Mouse (Mus musculus) cerebellum, adult 9-11 months (tissue): Measurements from ENCODE around the gene Eng.

ENCODE experiments used
- DNase-seq: peaks from one replicate; pipeline ENCODE4 v3.0.0; 2022

The Eng gene

GRCm38 (mm10) chr2:32624111-32624748 lies 22.2 kb upstream of the Eng start:
- peak; percentile 34 for DNase-seq

GRCm38 (mm10) chr2:32625212-32625872 lies 21.1 kb upstream of the Eng start:
- DNase-seq: peak; percentile 93

- peak; percentile 89 for DNase-seq
These were observed 20.3 kb upstream of the Eng start for GRCm38 (mm10) chr2:32625873-32626694.

- DNase-seq: peak; percentile 68
These were observed 18.9 kb upstream of the Eng start for GRCm38 (mm10) chr2:32627266-32628043.

- DNase-seq: peak; percentile 68
These were observed 18.3 kb upstream of the Eng start for GRCm38 (mm10) chr2:32628044-32628550.

GRCm38 (mm10) chr2:32628729-32629128 lies 17.7 kb upstream of the Eng start:
- DNase-seq: peak; percentile 80

- DNase-seq: peak; percentile 61
These were observed 17.0 kb upstream of the Eng start for GRCm38 (mm10) chr2:32629276-32629976.

GRCm38 (mm10) chr2:32630036-32630435 lies 16.4 kb upstream of the Eng start:
- peak; percentile 17 for DNase-seq

GRCm38 (mm10) chr2:32631046-32631445 lies 15.3 kb upstream of the Eng start:
- peak; percentile 51 for DNase-seq

- peak; percentile 82 for DNase-seq
These were observed 14.5 kb upstream of the Eng start for GRCm38 (mm10) chr2:32631737-32632394.

GRCm38 (mm10) chr2:32633660-32634059 lies 12.7 kb upstream of the Eng start:
- DNase-seq: peak; percentile 32

GRCm38 (mm10) chr2:32634277-32635105 lies 11.9 kb upstream of the Eng start:
- peak; percentile 28 for DNase-seq

- DNase-seq: no peak
These were observed 9.8 kb upstream of the Eng start for GRCm38 (mm10) chr2:32636617-32637016.

- no peak for DNase-seq
These were observed 8.6 kb upstream of the Eng start for GRCm38 (mm10) chr2:32637778-32638281.

GRCm38 (mm10) chr2:32639632-32640031 lies 6.8 kb upstream of the Eng start:
- no peak for DNase-seq

GRCm38 (mm10) chr2:32640550-32641051 lies 5.8 kb upstream of the Eng start:
- no peak for DNase-seq

- no peak for DNase-seq
These were observed 4.6 kb upstream of the Eng start for GRCm38 (mm10) chr2:32641810-32642209.

- no peak for DNase-seq
These were observed 3.6 kb upstream of the Eng start for GRCm38 (mm10) chr2:32642813-32643212.

GRCm38 (mm10) chr2:32644083-32644482 lies 2.3 kb upstream of the Eng start:
- DNase-seq: no peak
